Mouse (Mus musculus): ENCODE measurements around the gene Olfr632.
A peak's percentile ranks its signal among the peaks of the same experiment; 100 is the strongest.
"Not testable (repeated sequence)": the region's sequence is repeated elsewhere in the genome, so short reads cannot be mapped to it uniquely, and the experiment has no call there.

The Olfr632 gene

DNA sequence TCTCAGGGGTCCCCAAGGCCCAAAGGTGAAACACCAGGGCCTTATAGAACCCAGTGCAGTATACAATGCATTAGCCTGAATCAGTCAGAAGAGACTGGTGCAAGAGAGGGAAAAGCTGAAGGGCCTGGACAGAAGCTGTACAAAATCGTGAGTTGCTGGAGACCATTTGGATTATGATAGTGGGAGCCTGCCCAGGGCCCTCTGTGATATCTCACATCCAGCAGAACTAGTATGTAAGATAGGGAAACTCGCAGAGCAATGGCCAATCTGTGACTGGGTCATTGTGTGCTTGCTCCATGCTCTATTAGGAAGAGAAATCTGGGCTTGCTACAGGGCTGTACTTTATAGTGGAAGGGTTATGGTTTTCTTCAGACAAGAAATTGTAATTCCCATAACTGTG, at the start of gene Olfr632:
Olfr632 (plus strand) TSS at position 84 of the 400 bp plus-strand sequence.
- DNase-seq: no peak

DNA sequence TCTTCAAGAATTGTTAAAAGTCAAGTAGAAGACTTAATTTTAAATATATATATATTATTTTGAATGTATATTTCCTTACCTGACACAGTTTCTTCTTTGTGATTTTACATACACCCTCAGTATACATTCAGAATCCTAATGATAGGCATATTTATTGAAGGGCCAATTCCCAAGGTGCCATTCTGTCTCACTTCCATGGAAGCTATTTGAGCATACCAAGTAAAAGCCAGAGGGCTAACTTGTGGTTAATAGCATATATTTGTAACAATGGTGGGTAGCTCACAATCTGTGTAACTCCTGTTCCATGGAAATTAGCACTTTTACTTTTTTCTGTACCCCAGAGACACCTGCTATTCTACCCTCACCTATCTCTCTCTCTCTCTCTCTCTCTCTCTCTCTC, 48.0 kb upstream of the Olfr632 start, which contains the start of gene Olfr66:
Olfr66 (minus strand) TSS at position 101 of the 400 bp plus-strand sequence.
- DNase-seq: no peak

DNA sequence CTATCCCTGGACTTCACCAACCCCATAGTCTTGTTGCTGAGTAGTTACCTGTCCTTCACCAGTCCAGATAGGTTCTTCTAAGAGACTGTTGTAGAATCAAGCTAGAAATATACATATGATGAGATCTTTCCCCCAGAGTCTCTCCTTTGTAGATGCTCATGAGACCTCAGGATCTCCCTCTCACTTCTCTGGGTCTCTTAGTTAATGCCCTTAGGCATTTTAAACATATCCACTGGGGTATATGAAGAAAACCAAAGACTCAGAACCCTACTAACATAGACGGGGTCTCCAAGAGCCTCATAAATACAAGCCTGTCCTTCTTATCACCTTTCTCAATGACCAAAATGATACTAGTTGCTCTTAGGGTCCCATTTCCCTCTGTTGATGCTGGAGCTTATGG, 39.8 kb upstream of the Olfr632 start, which contains the start of gene Olfr64:
Olfr64 (minus strand) TSS at position 101 of the 400 bp plus-strand sequence.
- DNase-seq: no peak

DNA sequence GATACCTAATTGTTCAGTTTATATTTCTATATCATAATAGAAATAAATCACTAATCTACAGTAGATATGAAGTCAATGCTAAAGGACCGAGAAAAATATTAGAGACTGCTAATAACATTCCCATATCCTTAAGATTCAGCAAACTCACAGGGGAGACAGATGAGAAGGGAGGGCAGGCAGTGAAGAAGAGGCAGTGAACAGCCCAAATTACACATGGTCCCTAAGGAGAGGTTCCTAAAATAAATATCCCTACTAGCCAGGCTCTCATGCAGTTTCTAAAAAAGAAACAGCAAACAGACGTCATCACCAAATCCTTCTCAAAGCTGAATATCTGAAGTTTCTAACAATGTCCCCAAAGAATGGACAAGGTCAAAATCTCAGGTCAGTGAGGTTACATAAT, 31.0 kb upstream of the Olfr632 start, which contains the start of gene Olfr65:
Olfr65 (plus strand) TSS at position 301 of the 400 bp plus-strand sequence.
- no peak for DNase-seq

DNA sequence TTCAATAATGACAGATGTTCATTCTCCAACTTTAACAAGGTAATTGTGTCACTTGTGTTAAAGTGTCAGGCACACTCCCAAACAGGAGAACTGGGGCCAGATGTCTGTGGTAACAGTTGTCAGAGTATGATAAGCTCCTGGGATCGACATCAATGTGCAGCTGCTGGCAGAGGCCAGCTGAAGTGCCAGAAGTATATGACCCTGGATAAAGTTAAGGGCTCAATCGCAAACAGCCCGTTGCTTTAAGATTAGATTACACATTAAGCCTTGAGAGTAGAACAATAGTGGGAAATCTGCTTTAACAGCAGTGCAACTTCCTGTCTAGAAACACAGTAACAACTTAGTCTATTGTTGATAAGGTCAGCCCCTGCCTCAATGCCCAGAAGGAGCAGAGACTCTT, 24.1 kb upstream of the Olfr632 start:
- DNase-seq: no peak

DNA sequence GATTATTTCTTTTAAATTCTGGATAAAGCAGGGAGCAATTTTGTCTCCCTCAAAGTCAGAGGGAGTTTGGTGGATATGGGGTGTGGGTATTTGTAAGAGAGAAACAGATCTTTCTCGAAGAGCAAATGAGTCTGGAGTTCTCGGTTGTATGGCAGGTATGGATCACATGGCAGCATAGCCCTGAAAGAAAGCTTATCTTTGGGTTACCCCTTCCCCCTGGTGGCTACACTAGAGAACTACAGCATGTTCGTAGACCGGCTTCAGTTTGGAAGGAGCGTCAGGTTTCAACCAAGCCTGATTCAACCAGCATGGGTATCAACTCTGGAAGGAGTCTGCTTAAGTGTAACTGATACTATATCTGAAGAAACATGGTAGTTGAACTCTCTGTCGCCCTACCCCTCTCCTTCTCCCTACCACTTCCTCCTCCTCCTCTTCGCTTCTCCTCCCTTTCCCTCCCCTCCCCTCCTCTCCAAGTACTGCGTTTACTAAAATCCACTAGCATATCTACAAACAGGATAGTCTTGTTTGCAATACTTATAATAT, 21.1 kb upstream of the Olfr632 start:
- no peak for DNase-seq

DNA sequence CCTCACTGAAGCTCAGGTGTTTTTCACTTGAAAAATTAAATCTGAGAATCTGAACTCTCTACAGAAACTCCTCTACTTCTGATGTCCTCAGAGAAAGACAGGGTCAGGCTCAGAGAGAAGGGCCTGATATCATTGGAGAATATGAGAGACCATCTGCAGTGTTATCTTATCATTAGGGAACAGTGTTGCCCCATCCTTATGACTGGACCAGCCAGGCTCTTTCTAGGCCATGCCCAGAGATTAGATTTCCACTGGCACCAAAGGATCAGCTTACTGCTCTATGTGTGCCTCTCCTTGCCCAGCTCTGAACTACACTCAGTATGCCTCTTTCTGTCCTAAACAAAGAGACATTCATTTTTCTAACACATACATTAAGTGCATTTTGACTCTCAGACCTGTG, 18.8 kb upstream of the Olfr632 start:
- no peak for DNase-seq

DNA sequence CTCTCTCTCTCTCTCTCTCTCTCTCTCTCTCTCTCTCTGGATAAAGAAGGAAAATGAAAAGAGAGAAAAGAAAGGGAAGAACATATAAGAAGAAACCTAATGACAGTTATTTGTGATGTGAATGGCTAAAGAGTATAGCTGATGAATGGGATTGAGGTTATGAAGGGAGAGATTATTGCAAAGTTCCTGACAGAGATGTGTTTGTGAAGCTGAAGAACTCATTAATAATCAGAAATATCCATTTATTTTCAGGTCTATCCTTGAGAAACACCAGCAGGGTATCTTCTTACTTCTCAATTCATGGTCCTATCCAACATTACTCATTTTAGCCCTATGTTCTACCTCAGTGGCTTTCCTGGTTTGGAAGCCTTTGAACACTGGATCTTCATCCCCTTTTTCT, 5.6 kb upstream of the Olfr632 start, which contains the start of gene Olfr631:
Olfr631 (plus strand) TSS at position 301 of the 400 bp plus-strand sequence.
- no peak for DNase-seq

DNA sequence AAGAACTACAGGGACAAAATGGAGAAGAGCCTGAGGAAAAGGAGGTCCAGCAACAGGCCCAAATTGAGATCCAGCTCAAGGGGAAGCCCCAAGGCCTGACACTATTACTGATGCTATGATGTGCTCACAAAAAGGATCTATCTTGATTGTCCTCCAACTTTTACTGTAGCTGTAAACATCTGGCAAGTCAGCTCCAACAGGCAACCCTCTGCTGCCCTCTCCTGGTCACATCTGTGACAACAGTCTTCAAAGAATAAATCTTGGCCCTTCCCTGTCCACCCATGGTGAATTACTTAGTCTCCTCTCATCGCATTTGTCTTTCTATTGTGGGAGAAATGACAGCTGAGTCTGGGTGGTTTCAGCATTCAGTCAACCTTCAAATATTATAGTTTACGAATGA, 8.6 kb downstream of the Olfr632 start:
- DNase-seq: peak in 1 of 2 experiments; percentile 1

DNA sequence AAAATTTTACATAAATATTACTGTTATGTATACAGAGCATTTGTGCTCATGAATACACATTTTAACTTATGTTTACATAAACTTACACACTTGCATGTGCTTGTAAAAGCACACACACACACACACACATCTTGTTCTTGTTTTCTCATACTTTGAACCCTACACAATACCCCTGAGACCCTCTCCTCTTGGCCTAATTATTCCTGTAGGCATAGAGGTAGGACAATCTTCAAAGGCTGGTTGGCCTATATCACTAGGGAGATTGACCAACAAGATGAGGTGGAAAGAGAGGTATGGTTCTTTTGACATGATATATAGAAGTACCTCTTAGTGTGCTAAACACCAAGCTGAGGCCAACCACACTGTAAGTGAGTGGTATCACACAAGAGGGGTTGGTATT, 10.0 kb downstream of the Olfr632 start, which contains the start of gene Olfr633:
Olfr633 (plus strand) TSS at position 301 of the 400 bp plus-strand sequence.
- DNase-seq: no peak

DNA sequence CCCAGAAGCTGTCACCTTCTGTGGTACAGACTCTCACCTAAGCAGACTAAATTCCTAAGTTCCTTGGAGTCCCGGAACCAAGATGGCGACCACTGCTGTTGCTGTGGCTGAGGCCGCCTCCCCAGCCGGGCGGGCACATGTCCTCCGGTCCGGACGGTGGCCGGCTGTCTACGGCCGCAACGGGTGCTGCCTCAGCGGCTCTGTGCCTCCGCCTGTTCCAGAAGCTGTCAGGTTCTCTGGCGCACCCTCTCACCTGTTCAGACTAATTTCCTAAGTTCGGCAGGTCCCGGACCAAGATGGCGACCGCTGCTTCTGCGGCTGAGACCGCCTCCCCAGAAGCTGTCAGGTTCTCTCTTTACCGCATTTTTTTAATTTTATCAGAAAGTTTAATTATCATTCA, 32.7 kb downstream of the Olfr632 start:
- DNase-seq: not testable (repeated sequence)

DNA sequence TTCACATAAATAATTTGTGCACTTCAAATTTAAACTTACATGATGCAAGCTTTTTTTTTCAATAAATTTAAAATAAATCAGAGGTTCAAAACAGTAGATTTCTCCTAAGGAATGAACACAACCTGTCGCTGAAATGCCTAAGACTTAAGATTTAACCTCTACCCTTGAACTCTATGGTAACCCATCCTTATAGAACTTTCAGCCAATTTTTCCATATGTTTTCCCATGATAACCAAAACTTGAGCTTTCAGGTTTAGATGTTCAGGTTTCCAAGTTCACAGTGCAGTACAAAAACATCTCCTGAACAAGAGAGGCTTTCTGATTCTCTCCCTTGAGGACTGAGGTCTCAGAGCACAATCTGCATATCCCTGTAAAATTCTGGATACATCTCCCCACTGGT, 36.7 kb downstream of the Olfr632 start, which contains the start of gene Olfr635:
Olfr635 (plus strand) TSS at position 301 of the 400 bp plus-strand sequence.
- DNase-seq: no peak

DNA sequence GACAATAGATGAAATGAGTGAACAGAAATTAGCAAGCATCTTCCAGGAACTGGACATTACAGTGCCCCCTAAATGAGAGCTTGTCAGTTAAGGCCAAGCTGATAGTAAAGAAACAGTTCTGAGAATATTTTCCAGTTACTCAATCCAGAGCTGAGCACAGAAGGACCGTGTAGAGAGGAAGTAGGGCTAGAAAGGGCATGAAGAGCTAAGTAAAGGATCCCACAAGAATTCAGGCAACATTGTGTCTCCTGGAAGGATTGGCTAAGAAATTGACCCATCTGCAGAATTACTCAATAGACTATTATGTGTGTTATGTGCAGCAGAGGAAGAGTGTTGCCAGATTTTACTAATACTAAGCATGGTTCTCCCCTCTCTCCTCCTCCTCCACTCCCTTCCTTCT, 37.6 kb downstream of the Olfr632 start:
- no peak for DNase-seq

Data from cerebellum, postnatal 25 days (tissue).